Mouse (Mus musculus): ENCODE measurements at regions not wholly inside any gene's neighbourhood (a gene's known extent, or its start where the extent isn't known, plus 50 kb on each side); places are given as distances from the start of the nearest gene placed in this dataset.

GRCm38 (mm10) chr15:67576581-67576980 is 1075.9 kb upstream of the Lrrc6 start:
- no peak for TF ChIP-seq POLR2A (IDR thresholded peaks at IDR 0.05; ENCODE audit: borderline replicate concordance, low read depth, low read length)
- TF ChIP-seq CTCF (IDR thresholded peaks at IDR 0.05; ENCODE audit: low read depth, low read length): no peak
